In genomic region chr2:181679951-181680715, GRCm38 (mm10) we compare ENCODE assay signal across 8 mouse cellular contexts. TPM values are rescaled to one million over a fixed set of nuclear protein-coding genes. Genes with fewer than 3 reads are reported as not detected.
A peak's percentile ranks its signal among the peaks of the same experiment; 100 is the strongest.
DNase-seq lines count a peak whose midpoint lies in the region; ATAC-seq and TF ChIP-seq lines count a peak whose summit lies in the region.

Gene Tcea2 (plus strand): TSS chr2:181680310.

- peak within 1 kb of the TSS; percentile 89 for H3K4me2 ChIP-seq in embryonic facial prominence, embryonic 13.5 days
- peak within 1 kb of the TSS; percentile 91 for H3K4me2 ChIP-seq in kidney, embryonic 14.5 days (replicated peaks; ENCODE audit: low read depth, low read length)

- WGBS in embryonic facial prominence, embryonic 13.5 days: under 1% methylated on average over 69 of the region's 69 CpGs
- WGBS in heart, embryonic 10.5 days: under 1% methylated on average over 69 of the region's 69 CpGs
- WGBS in kidney, embryonic 14.5 days: under 1% methylated on average over 67 of the region's 69 CpGs
- WGBS in liver, adult 2 months: under 1% methylated on average over 69 of the region's 69 CpGs

- ATAC-seq in embryonic facial prominence, embryonic 13.5 days (ENCODE audit: insufficient number of reproducible peaks, insufficient read depth, low FRiP score, low TSS enrichment, low read depth): peak; percentile 12
- peak; percentile 68 for ATAC-seq in kidney, embryonic 14.5 days (ENCODE audit: low FRiP score, low TSS enrichment)
- peak; percentile 33; the same call in 1 of the 2 replicates for ATAC-seq in monocyte, adult 5-6 weeks (replicated peaks; ENCODE audit: insufficient number of reproducible peaks, low FRiP score, low TSS enrichment, poor library complexity, severe bottlenecking)

- 0 out of 2 replicates have a peak, but pooled peaks have one; percentile 20 for TF ChIP-seq POLR2A in liver, adult 2 months (IDR thresholded peaks at IDR 0.05; ENCODE audit: extremely low read depth, insufficient read depth, low read length)

- H3K79me2 ChIP-seq in liver, adult 2 months (ENCODE audit: control insufficient read depth, insufficient read depth, low read length): no peaks in the 10 kb centered on the region

- peak within 1 kb of the TSS; percentile 66 for H3K4me3 ChIP-seq in embryonic facial prominence, embryonic 13.5 days
- H3K4me3 ChIP-seq in heart, embryonic 10.5 days: peak within 1 kb of the TSS; percentile 78
- peak within 1 kb of the TSS; percentile 74 for H3K4me3 ChIP-seq in kidney, embryonic 14.5 days (ENCODE audit: low read length)
- peak within 1 kb of the TSS; percentile 78 for H3K4me3 ChIP-seq in liver, adult 2 months (ENCODE audit: insufficient read depth, low read depth, low read length)

- peak; percentile 93 for DNase-seq in A20 (ENCODE audit: low read depth, low spot score)
- DNase-seq in adrenal gland, postnatal 14 days: peak; percentile 84
- peak; percentile 88 for DNase-seq in heart, embryonic 10.5 days (ENCODE audit: low spot score)
- DNase-seq in liver, adult 2 months (ENCODE audit: extremely low read depth, low read depth, low spot score): peak; percentile 66
- peak; percentile 79 for DNase-seq in splenic B cell, adult 2 months (ENCODE audit: low read depth, low spot score)

- H3K36me3 ChIP-seq in embryonic facial prominence, embryonic 13.5 days: 0 out of 2 replicates have a peak, but pooled peaks cover 9% of the 10 kb centered on the region
- H3K36me3 ChIP-seq in heart, embryonic 10.5 days: no peaks in the 10 kb centered on the region
- no peaks in the 10 kb centered on the region for H3K36me3 ChIP-seq in kidney, embryonic 14.5 days (ENCODE audit: control insufficient read depth, insufficient read depth, low read length)
- H3K36me3 ChIP-seq in liver, adult 2 months (ENCODE audit: control insufficient read depth, insufficient read depth, low read length): no peaks in the 10 kb centered on the region
- H3K36me3 ChIP-seq in splenic B cell, adult 2 months (ENCODE audit: control insufficient read depth, insufficient read depth, low read length, poor library complexity, severe bottlenecking): no peaks in the 10 kb centered on the region

- H3K27ac ChIP-seq in embryonic facial prominence, embryonic 13.5 days: peak within 1 kb of the TSS; percentile 39; the same call in 1 of the 2 replicates
- peak within 1 kb of the TSS; percentile 91 for H3K27ac ChIP-seq in heart, embryonic 10.5 days
- H3K27ac ChIP-seq in kidney, embryonic 14.5 days (ENCODE audit: low read depth, low read length): peak within 1 kb of the TSS; percentile 24; the same call in 1 of the 2 replicates
- H3K27ac ChIP-seq in liver, adult 2 months (replicated peaks; ENCODE audit: insufficient read depth, low read depth, low read length): peak within 1 kb of the TSS; percentile 45

- no peaks in the 10 kb centered on the region for H3K9me3 ChIP-seq in embryonic facial prominence, embryonic 13.5 days
- H3K9me3 ChIP-seq in heart, embryonic 10.5 days: no peaks in the 10 kb centered on the region
- no peaks in the 10 kb centered on the region for H3K9me3 ChIP-seq in kidney, embryonic 14.5 days (ENCODE audit: control insufficient read depth, low read length)

- H3K27me3 ChIP-seq in embryonic facial prominence, embryonic 13.5 days: no peaks in the 10 kb centered on the region
- peaks cover 11% of the 10 kb centered on the region; the same call in 1 of the 2 replicates for H3K27me3 ChIP-seq in heart, embryonic 10.5 days (ENCODE audit: insufficient read depth, poor library complexity, severe bottlenecking)
- H3K27me3 ChIP-seq in kidney, embryonic 14.5 days (ENCODE audit: control insufficient read depth, insufficient read depth, low read length): no peaks in the 10 kb centered on the region
- H3K27me3 ChIP-seq in liver, adult 2 months (ENCODE audit: control insufficient read depth, insufficient read depth, low read length): no peaks in the 10 kb centered on the region
- H3K27me3 ChIP-seq in splenic B cell, adult 2 months (ENCODE audit: control insufficient read depth, insufficient read depth, low read length, poor library complexity, severe bottlenecking): no peaks in the 10 kb centered on the region

- peak within 1 kb of the TSS; percentile 90 for H3K9ac ChIP-seq in embryonic facial prominence, embryonic 13.5 days
- H3K9ac ChIP-seq in kidney, embryonic 14.5 days (ENCODE audit: low read depth, low read length): peak within 1 kb of the TSS; percentile 89
- peak within 1 kb of the TSS; percentile 79 for H3K9ac ChIP-seq in liver, adult 2 months (ENCODE audit: low read depth, low read length)

- no peak for TF ChIP-seq CTCF in liver, adult 2 months (IDR thresholded peaks at IDR 0.05; ENCODE audit: low read depth, low read length)

- H3K4me1 ChIP-seq in embryonic facial prominence, embryonic 13.5 days: peaks cover 25% of the 10 kb centered on the region
- peaks cover 29% of the 10 kb centered on the region for H3K4me1 ChIP-seq in heart, embryonic 10.5 days
- peaks cover 12% of the 10 kb centered on the region; the same call in 1 of the 2 replicates for H3K4me1 ChIP-seq in kidney, embryonic 14.5 days (ENCODE audit: control insufficient read depth, insufficient read depth, low read length)
- H3K4me1 ChIP-seq in liver, adult 2 months (ENCODE audit: control insufficient read depth, insufficient read depth, low read length): peaks cover 8% of the 10 kb centered on the region; the same call in 1 of the 2 replicates

RNA-seq across cellular contexts. Expression of gene Tcea2, which starts in this region (rescaled TPM):
- 5.2 and 9.8 TPM in 2 replicates for total RNA-seq in adrenal gland, postnatal 14 days (2021)
- polyA plus RNA-seq in embryonic facial prominence, embryonic 13.5 days (2015; fragmentation: Nextera tagmentation; extraction: Ambion mirVana): 30.4 and 33.0 TPM in 2 replicates
- polyA plus RNA-seq in heart, embryonic 10.5 days (2016; fragmentation: Nextera tagmentation; extraction: Ambion mirVana): 12.2 and 15.3 TPM in 2 replicates
- polyA plus RNA-seq in kidney, embryonic 14.5 days (2014; fragmentation: Nextera tagmentation; extraction: Ambion mirVana): 24.5 and 24.8 TPM in 2 replicates
- total RNA-seq in liver, adult 2 months (2014; rRNA removed): 1.1 and 1.4 TPM in 2 replicates
- polyA plus RNA-seq in liver, adult 2 months (2012; rRNA removed): 1.8 and 2.8 TPM in 2 replicates
- total RNA-seq in monocyte, adult 5-6 weeks (2017): 3.8 to 20.0 TPM (median 10.0 TPM) in 3 replicates

Comparison
In these comparisons a context has a peak if more than half of its experiments do, and no peak if none do; other contexts are left out.
1. Peak in every context shown above with its lines: DNase-seq, ATAC-seq, H3K4me3 ChIP-seq and H3K27ac ChIP-seq.
2. ATAC-seq: peak in every context shown above with its lines; median percentile 68 in kidney, embryonic 14.5 days; 33 in monocyte, adult 5-6 weeks; 12 in embryonic facial prominence, embryonic 13.5 days.
3. H3K27ac ChIP-seq: peak in every context shown above with its lines; median percentile 91 in heart, embryonic 10.5 days; 45 in liver, adult 2 months; 39 in embryonic facial prominence, embryonic 13.5 days; 24 in kidney, embryonic 14.5 days.